Mouse (Mus musculus) E14TG2a.4 (cell line): ENCODE data around the gene Pcyt2.

Source experiments
- CTCF ChIP-seq: conservative IDR thresholded peaks from 2 replicates; pipeline ENCODE4 v1.5.1; 2014; ENCODE audit warnings: low read length
- POU5F1 ChIP-seq: IDR thresholded peaks from 2 replicates; pipeline ENCODE4 v1.6.1; 2014; ENCODE audit warnings: low read length, borderline replicate concordance

GRCm38 (mm10) chr11:120648001-120648476 lies 30.3 kb upstream of the Pcyt2 start, which contains the start of gene Myadml2:
- TF ChIP-seq POU5F1 = no peak
- no peak for TF ChIP-seq CTCF
